Mouse (Mus musculus) liver, embryonic 18 days (tissue): ENCODE results near the gene Ak4. TPM values are rescaled to one million over a fixed set of nuclear protein-coding genes. Genes with fewer than 3 reads are reported as not detected.

Experiments used
- polyA plus RNA-seq: library from polyadenylated mRNA; depleted of rRNA; stranded (reverse); fragments of >200 nt; gene quantifications from 2 replicates; pipeline ENCODE4 v1.2.3, GENCODE M21; 2012; rRNA removed

Ak4 gene
- polyA plus RNA-seq: 18.4 and 21.2 TPM in 2 replicates

DNA sequence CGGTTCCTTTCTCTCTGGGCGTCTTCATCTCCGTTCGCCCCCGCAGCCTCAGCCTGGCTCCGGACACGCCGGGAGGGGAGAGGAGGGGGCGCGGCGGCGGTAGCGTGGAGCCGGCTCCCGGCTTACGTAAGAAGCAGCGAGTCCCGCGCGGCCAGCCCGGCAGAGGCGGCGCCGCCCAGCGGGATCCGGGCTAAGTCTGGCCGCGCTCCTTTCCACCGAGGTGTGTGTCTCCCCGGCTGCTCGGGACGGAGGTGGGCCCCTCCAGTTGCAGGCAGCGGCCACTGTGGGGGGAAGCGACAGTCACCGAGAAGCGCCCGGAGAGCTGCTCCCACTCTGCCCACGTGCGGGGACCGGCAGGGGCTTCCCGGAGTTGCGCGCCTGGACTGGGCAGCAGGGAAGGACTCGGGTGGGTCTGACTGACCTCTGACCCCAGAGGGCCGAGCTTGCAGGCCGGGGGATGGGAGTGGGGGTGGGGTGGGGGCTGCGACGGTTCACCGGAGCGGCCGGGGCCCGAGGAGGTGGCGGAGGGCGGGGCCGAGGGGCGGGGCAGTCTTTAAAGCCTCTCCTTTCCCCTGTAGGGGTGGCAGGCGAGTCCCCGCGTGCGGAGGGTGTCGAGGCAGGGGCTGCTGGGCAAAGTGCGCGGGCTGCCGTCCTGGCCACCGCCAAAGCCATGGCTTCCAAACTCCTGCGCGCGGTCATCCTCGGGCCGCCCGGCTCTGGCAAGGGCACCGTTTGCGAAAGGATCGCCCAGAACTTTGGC lies at the start of gene Ak4:
TSS of gene Ak4 (plus strand) at position 127 of the 760 bp plus-strand sequence.

DNA sequence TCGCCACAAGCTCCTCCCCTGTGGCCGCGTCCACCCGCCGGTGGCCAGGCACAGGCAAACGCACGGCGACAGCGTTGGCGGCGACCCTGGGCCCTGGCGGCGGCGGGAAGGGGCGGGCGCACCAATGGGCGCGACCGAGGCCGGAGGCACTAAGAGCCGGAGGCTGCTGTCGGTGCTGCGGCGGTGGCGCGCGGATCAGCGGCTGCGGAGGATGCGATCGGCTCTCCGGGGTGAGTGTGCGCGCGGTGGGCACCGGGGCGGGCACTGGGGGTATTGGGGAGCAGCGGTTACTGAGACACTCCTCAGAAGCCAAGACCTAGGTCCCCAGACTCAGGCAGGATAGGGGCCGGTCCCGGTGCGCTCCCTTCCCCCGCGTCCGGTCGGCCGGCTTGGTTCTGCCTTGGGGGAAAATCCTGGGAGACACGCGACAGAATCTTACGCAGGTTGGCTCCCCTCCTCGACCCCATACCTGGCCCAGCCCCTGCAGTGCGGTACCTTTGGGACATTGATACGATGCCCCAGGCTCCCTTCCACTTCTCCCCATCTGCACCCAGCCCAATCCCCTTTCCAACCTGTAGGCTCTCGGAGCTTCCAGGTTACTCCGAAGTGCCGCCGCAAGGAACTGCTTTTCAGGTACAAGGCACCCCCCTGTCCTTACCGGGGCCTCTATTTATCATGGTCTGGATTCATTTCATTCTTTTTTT lies 77.6 kb downstream of the Ak4 start, which contains the start of gene Dnajc6:
TSS of gene Dnajc6 (plus strand) at position 115 of the 704 bp plus-strand sequence.

Other genes with a start within 250 kb of the Ak4 start
- 23.7 TPM in 2 replicates for gene Jak1, start 154.0 kb upstream of the Ak4 start, polyA plus RNA-seq
- gene Dnajc6, start 77.4 kb downstream of the Ak4 start, polyA plus RNA-seq: 0.13 and 0.23 TPM in 2 replicates
- gene Leprot, start 228.4 kb downstream of the Ak4 start, polyA plus RNA-seq: 33.7 and 34.5 TPM in 2 replicates